Mouse (Mus musculus) liver, embryonic 14.5 days (tissue): ENCODE measurements around the gene Acad9. TPM values are rescaled to one million over a fixed set of nuclear protein-coding genes. Genes with fewer than 3 reads are reported as not detected.

Experiments used
- ATAC-seq: fragments of 200-750 bp; cut with Nextera tagmentation; 2 replicates; pipeline ENCODE4 v1.8.0; 2017; ENCODE audit warnings: moderate number of reproducible peaks, mild to moderate bottlenecking, moderate library complexity; ENCODE audit not compliant: insufficient read depth
- DNase-seq, 3 experiments: peaks; one replicate each; pipeline ENCODE4 v3.0.0-alpha.2; 2012 to 2013; ENCODE audit warnings: low read depth in 3 of 3, low spot score in 3 of 3
- H3K27ac ChIP-seq: fragments of 300-500 bp; sonication (generic); 2 replicates; pipeline ENCODE4 v1.5.1; 2014; ENCODE audit warnings: moderate library complexity, mild to moderate bottlenecking, control low read depth, inconsistent platforms
- H3K27me3 ChIP-seq: fragments of 300-500 bp; sonication (generic); 2 replicates; pipeline ENCODE4 v1.6.1; 2014; ENCODE audit warnings: mild to moderate bottlenecking, low read length, moderate library complexity; ENCODE audit not compliant: control insufficient read depth, insufficient read depth
- H3K36me3 ChIP-seq: fragments of 300-500 bp; sonication (generic); replicated peaks from 2 replicates; pipeline ENCODE4 v1.6.1; 2014; ENCODE audit warnings: low read depth; ENCODE audit not compliant: control insufficient read depth, insufficient read depth
- H3K4me1 ChIP-seq, 2 experiments: fragments of 200-500 bp in 1 of 2; fragments of 300-500 bp in 1 of 2; sonication (generic) in 1 of 2; replicated peaks; 2 replicates each; pipeline ENCODE4 v1.6.1; 2012 to 2014; ENCODE audit warnings: antibody characterized with exemption in 1 of 2, inconsistent platforms in 1 of 2, low read length in 1 of 2; ENCODE audit not compliant: control insufficient read depth in 2 of 2, insufficient read depth in 2 of 2
- H3K4me2 ChIP-seq: fragments of 300-500 bp; sonication (generic); 2 replicates; pipeline ENCODE4 v1.6.1; 2014; ENCODE audit warnings: low read depth, mild to moderate bottlenecking, control low read depth, moderate library complexity
- H3K4me3 ChIP-seq, 2 experiments: fragments of 200-500 bp in 1 of 2; fragments of 300-500 bp in 1 of 2; sonication (generic) in 1 of 2; 2 replicates each; pipeline ENCODE4 v1.5.1; 2012 to 2014; ENCODE audit warnings: low read depth in 2 of 2, low read length in 2 of 2, mild to moderate bottlenecking in 2 of 2, control low read depth in 1 of 2, inconsistent platforms in 1 of 2, moderate library complexity in 1 of 2; ENCODE audit not compliant: insufficient read depth in 1 of 2
- H3K9ac ChIP-seq: fragments of 300-500 bp; sonication (generic); replicated peaks from 2 replicates; pipeline ENCODE4 v1.6.1; 2014; ENCODE audit warnings: mild to moderate bottlenecking, control low read depth, moderate library complexity
- H3K9me3 ChIP-seq: fragments of 300-500 bp; sonication (generic); 2 replicates; pipeline ENCODE4 v1.6.1; 2016; ENCODE audit warnings: low read length, mixed read lengths; ENCODE audit not compliant: control insufficient read depth
- CTCF ChIP-seq: IDR thresholded peaks from 2 replicates; pipeline ENCODE4 v1.5.1; 2016; ENCODE audit warnings: antibody characterized with exemption, low read depth, control low read depth
- EP300 ChIP-seq: IDR thresholded peaks from 2 replicates; pipeline ENCODE4 v1.6.1; 2016; ENCODE audit warnings: antibody characterized with exemption, low read depth
- WGBS: fragments of 180-500 bp; shearing (Covaris S2); extraction: QIAGEN DNeasy Blood & Tissue Kit; methylation state at CpG from one replicate; pipeline ENCODE4 v1.1.7; 2014; ENCODE audit not compliant: insufficient replicate concordance; 5-methylcytosine and 5-hydroxymethylcytosine counted together
- polyA plus RNA-seq, 2 experiments: library from polyadenylated mRNA; depleted of rRNA in 1 of 2; stranded (reverse) in 1 of 2; unstranded in 1 of 2; fragments of >200 nt; fragmentation: Nextera tagmentation in 1 of 2; extraction: Ambion mirVana in 1 of 2; gene quantifications; 2 replicates each; pipeline versions ENCODE4 v1.2.1 to v1.2.3; 2012 to 2014

Gene Acad9
- polyA plus RNA-seq, 2 experiments = 9.8 to 27.6 TPM

GRCm38 (mm10) chr3:36083381-36083780, 17.6 kb downstream of the Acad9 start:
- Histone ChIP-seq H3K27me3 (no peaks in the 10 kb centered on the region), H3K9ac (no peak overlapping the region), H3K9me3 (no peaks in the 10 kb centered on the region), H3K4me3 (no peak overlapping the region), H3K36me3 (peaks cover 5% of the 10 kb centered on the region; the same call in 1 of the 2 replicates), H3K4me2 (no peak overlapping the region), H3K4me1 (no peaks in the 10 kb centered on the region), H3K27ac (no peak overlapping the region)
- WGBS = 87% methylated on average over 7 of the region's 7 CpGs
- DNase-seq = no peak
- TF ChIP-seq CTCF (no peak), EP300 (no peak)
- no peak for ATAC-seq

GRCm38 (mm10) chr3:36085394-36085793, 19.6 kb downstream of the Acad9 start:
- Histone ChIP-seq H3K36me3 (peaks cover 9% of the 10 kb centered on the region), H3K27ac (no peak overlapping the region), H3K9me3 (no peaks in the 10 kb centered on the region), H3K4me2 (no peak overlapping the region), H3K9ac (no peak overlapping the region), H3K4me1 (no peaks in the 10 kb centered on the region), H3K4me3 (no peak overlapping the region), H3K27me3 (no peaks in the 10 kb centered on the region)
- TF ChIP-seq CTCF (no peak), EP300 (no peak)
- no peak for ATAC-seq
- DNase-seq = no peak
- 84% methylated on average over 5 of the region's 5 CpGs for WGBS

- no peaks in the 10 kb centered on the region for H3K9me3 ChIP-seq
- no peaks in the 10 kb centered on the region for H3K4me1 ChIP-seq
- DNase-seq = no peak
- 70% methylated on average over 9 of the region's 9 CpGs for WGBS
- H3K4me2 ChIP-seq = no peak overlapping the region
- ATAC-seq = no peak
- no peak overlapping the region for H3K4me3 ChIP-seq
- no peaks in the 10 kb centered on the region for H3K27me3 ChIP-seq
- no peak overlapping the region for H3K9ac ChIP-seq
- TF ChIP-seq CTCF (no peak), EP300 (no peak)
- H3K27ac ChIP-seq = no peak overlapping the region
- H3K36me3 ChIP-seq = peaks cover 9% of the 10 kb centered on the region
These were observed 21.8 kb downstream of the Acad9 start for GRCm38 (mm10) chr3:36087591-36087990.

DNA sequence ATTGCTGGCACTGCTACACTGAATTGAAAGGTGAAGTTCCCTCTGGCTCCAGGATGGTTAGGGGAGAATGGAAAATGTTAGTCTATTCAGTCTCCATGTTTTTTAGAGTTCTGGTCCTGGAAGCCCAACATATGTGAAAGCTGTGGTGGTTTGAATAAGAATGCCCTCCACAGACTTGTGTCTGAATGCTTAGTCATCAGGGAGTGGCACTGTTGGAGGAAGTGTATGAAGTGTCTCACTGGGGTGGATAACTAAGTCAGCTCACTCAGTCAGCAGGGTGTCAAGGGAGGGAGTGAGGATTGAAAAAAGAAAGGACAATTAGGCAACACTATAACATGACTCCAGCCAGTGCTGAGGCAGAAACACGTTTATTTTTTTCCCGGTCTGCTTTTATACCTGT, 29.6 kb downstream of the Acad9 start:
- H3K4me2 ChIP-seq = no peak overlapping the region
- H3K4me1 ChIP-seq = no peaks in the 10 kb centered on the region
- WGBS = 61% methylated on average over 2 of the region's 2 CpGs
- H3K36me3 ChIP-seq = no peaks in the 10 kb centered on the region
- H3K27ac ChIP-seq = no peak overlapping the region
- no peak overlapping the region for H3K9ac ChIP-seq
- no peak overlapping the region for H3K4me3 ChIP-seq
- DNase-seq (no peak), ATAC-seq (no peak)
- TF ChIP-seq CTCF (no peak), EP300 (no peak)
- no peaks in the 10 kb centered on the region for H3K27me3 ChIP-seq
- no peaks in the 10 kb centered on the region for H3K9me3 ChIP-seq

GRCm38 (mm10) chr3:36116076-36116475, 50.3 kb downstream of the Acad9 start:
- no peaks in the 10 kb centered on the region for H3K36me3 ChIP-seq
- TF ChIP-seq CTCF (no peak), EP300 (no peak)
- H3K4me1 ChIP-seq = no peaks in the 10 kb centered on the region
- no peak overlapping the region for H3K27ac ChIP-seq
- no peaks in the 10 kb centered on the region for H3K9me3 ChIP-seq
- no peaks in the 10 kb centered on the region for H3K27me3 ChIP-seq
- H3K9ac ChIP-seq = no peak overlapping the region
- DNase-seq (no peak), ATAC-seq (no peak)
- no peak overlapping the region for H3K4me3 ChIP-seq
- no peak overlapping the region for H3K4me2 ChIP-seq
- WGBS = 64% methylated on average over 4 of the region's 4 CpGs
